Mouse (Mus musculus): ENCODE results near the gene Ssc4d. TPM values are rescaled to one million over a fixed set of nuclear protein-coding genes. Genes with fewer than 3 reads are reported as not detected.

The Ssc4d gene
- 1 to 10 TPM; 1.7 to 2.4 TPM for total RNA-seq (2023)

DNA sequence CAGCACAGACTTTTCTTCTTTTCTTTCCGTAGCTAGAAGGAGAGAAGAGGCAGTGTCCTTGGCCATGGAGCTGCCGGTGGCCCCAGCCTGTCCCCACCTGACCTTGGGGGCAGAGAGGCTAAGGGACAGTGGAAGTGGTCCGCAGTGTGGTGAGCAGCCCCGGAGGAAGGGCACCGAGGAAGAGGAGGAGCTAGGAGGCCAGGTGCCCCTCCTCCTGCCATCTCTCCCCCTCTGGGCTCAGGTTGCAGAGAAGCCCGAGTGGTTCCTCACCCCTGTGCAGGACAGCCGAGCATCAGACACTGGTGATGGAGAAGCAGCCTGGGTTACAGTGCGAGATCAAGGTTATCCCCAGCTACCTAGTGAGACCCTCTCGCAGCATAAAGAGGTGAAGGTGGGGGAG lies at the start of gene Ssc4d:
Gene Ssc4d (minus strand): TSS at position 167 of the 400 bp plus-strand sequence.

DNA sequence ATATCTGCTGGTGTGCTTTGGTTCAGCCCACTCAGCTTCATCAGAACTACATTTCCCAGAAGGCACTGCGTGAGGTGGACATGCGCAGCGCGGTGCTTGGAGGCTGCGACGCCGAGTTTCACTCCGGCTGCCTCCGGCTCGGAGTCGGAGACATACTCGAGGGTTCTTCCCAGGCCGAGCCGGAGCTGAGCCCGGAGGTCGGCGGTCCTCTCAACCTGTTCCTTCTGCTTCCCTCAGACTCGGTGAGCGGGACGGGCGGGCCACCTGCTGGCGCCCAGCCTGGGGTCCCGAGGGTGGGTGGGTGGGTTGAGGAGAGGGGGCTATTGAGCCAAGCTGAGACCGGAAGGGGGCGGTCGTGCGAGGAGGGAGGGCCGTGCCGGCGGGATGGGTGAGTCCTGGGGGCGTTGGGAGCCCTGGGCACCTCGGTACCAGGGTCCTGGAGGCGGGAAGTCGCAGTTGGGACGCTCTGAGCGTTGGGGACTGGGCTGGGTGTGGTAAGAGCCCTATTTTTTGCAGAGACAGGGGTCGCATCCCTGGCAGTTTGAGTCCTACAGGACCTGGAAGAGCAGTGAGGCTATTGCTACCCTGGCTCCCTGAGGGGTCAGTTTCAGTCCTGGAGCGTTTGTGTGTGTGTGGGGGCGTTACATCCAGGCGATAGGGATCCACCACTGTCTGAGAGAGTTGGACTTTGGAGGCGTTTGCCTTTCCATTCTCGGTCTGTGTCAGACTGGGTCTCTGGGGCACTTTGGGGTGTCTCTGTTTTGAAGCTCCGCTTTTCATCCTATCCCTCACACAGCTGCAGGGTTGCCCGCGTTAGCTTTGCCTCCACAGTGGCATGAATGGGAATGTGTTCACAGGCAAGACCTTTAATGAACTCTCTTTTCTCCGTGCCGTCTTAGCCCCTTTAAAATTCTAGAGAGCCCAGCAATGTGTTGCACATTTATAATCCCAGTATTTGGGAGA lies 20.7 kb upstream of the Ssc4d start, which contains the start of gene Dtx2:
Gene Dtx2 (plus strand): TSS at position 76 of the 963 bp plus-strand sequence.

DNA sequence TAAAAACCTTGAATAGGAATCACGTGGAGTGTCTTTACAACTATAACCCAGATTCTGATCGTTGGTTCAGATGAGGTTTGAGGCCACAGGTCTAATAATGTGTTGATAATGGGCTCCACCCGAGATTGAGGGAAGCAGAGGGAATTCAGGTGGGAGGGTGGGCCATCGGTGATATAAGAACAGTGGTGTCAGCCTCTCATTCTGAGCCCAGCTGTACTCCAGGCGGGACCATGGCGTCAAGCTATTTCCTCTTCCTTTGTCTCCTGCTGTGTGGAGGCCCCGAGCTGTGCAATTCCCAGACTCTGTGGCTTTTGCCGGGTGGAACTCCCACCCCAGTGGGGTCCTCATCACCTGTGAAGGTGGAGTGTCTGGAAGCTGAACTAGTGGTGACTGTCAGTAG lies 5.6 kb upstream of the Ssc4d start, which contains the start of gene Zp3:
Gene Zp3 (plus strand): TSS at position 196 of the 400 bp plus-strand sequence.

DNA sequence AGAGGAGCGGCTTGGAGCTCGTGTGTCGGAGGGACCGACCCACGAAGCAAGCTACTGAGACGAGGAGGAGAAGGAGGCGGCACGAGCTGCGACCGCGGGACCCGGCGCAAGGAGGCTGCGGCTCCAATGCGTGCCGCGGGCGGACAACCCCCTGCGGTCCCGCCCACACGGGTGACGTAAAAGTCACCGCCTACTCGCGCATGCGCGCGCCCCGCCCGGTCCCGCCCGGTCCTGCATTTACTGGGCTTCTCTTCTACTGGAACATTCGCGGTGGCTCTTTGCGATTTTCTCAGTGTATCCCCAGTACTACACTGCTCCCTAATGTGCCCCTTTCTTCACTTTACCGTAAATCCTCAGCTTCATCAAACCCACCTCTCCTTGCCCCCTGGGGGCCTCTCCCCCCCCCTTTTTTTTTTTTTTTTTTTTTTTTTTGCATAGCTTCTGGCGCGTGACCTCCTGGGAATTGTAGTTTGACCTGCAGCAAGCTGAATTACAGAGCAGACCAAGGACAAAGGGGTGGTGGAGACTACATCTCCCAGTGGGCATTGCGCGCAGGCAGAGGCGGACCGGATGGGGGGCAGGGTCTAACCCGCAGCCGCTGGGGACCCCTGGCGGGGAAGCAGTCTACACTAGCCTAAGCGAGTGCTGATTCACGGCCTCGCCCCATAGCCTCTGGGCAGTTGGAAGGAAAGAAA lies 39.7 kb downstream of the Ssc4d start, which contains the start of gene Ywhag:
Gene Ywhag (minus strand): TSS at position 136 of the 695 bp plus-strand sequence.

Other genes starting within 250 kb of the Ssc4d start
- 10 to 100 TPM; 11.6 to 12.8 TPM for gene Tmem120a, start 230.1 kb downstream of the Ssc4d start, total RNA-seq (2023)
- gene Styxl1, start 196.1 kb downstream of the Ssc4d start, total RNA-seq (2023) = under 1 TPM in 1 of 2 experiments, not detected in 1; 0.73 TPM
- 100 to 1,000 TPM; 191 to 197 TPM for gene Mdh2, start 196.1 kb downstream of the Ssc4d start, total RNA-seq (2023)
- not detected for gene Srrm3, start 167.6 kb downstream of the Ssc4d start, total RNA-seq (2023)
- gene Hspb1, start 86.6 kb downstream of the Ssc4d start, total RNA-seq (2023) = 1 to 10 TPM; 1.8 to 1.9 TPM
- gene Ywhag, start 39.9 kb downstream of the Ssc4d start, total RNA-seq (2023) = 100 to 1,000 TPM; 183 to 200 TPM
- not detected for gene Zp3, start 5.6 kb upstream of the Ssc4d start, total RNA-seq (2023)
- gene Dtx2, start 20.3 kb upstream of the Ssc4d start, total RNA-seq (2023) = 10 to 100 TPM; 24.5 to 26.7 TPM
- gene Upk3b, start 64.0 kb upstream of the Ssc4d start, total RNA-seq (2023) = 1 to 10 TPM; 1.2 to 1.4 TPM
- not detected for gene Upk3bl, start 80.0 kb upstream of the Ssc4d start, total RNA-seq (2023)
- gene Rasa4, start 109.4 kb upstream of the Ssc4d start, total RNA-seq (2023) = 100 to 1,000 TPM; 180 to 213 TPM
- gene Polr2j, start 142.1 kb upstream of the Ssc4d start, total RNA-seq (2023) = 10 to 100 TPM; 64.1 to 69.2 TPM
- 10 to 100 TPM; 39.1 to 40.0 TPM for gene Lrwd1, start 161.5 kb upstream of the Ssc4d start, total RNA-seq (2023)
- 10 to 100 TPM; 10.4 to 11.6 TPM for gene Alkbh4, start 161.6 kb upstream of the Ssc4d start, total RNA-seq (2023)
- 10 to 100 TPM; 43.0 to 46.5 TPM for gene Orai2, start 196.2 kb upstream of the Ssc4d start, total RNA-seq (2023)
- gene Prkrip1, start 224.4 kb upstream of the Ssc4d start, total RNA-seq (2023) = 10 to 100 TPM; 17.2 to 19.3 TPM